Mouse (Mus musculus): Measurements from ENCODE around the gene Gm10037.
"Not testable (repeated sequence)": the region's sequence is repeated elsewhere in the genome, so short reads cannot be mapped to it uniquely, and the experiment has no call there.

The Gm10037 gene

DNA sequence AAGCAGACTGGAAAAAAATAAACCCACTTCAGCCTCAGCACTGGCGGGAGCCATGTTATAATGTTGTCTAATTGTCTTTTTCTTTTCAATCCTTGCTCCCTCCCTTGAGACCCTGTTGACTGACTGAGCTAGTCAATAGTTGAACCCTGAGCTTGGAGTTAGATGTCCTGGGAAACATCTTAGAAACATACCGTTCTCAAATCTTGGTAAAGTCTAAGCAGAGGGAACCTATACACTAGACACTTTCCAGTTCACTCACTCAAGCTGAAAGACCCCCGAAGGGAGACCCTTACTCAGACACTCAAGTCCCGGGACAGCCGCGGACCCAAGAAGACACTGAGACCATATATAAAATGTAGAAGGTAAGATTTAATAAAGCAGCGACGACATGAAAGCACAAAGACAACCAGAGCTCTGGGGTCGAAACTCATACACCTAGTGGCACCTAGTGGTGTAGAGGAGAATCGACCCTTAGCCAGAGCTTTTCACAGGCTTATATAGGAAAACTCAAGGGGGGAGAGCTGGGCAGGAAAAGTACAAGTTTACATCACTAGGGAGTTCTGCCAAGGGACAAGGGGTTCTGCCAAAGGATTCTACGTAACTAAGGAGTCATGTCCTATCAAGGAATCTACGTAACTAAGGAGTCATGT lies 45.3 kb downstream of the Gm10037 start:
- DNase-seq (ENCODE audit: low read depth in 1 of 2, low spot score in 2 of 2), result not testable (repeated sequence)

DNA sequence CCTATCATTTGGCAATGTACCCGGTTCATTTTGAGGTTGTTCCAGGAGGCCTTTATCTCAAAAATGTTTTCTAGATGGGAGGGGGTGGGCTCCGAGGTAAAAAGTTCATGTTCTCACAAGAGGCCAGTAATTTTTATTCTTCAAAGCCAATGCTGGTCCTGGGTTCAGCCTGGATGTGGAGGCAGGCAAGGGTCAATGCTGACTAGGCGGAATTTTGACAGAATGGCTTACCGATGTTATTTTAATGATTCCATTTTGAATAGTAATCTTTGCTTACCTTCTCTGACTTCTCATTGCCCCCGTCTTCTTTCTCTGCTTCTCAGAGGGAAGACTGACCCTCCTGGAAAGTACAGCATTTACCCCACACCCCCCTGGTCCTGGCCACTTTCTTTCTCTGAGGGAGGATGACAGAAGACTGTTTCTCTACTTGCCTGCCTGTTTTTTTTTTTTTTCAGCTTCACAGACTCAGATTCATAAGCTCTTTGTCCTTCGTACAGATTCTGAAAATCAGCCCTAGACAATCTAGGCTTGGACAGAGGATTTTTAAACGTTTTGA lies 45.9 kb downstream of the Gm10037 start:
- no peak for DNase-seq (ENCODE audit: low read depth in 1 of 2, low spot score in 2 of 2)

DNA sequence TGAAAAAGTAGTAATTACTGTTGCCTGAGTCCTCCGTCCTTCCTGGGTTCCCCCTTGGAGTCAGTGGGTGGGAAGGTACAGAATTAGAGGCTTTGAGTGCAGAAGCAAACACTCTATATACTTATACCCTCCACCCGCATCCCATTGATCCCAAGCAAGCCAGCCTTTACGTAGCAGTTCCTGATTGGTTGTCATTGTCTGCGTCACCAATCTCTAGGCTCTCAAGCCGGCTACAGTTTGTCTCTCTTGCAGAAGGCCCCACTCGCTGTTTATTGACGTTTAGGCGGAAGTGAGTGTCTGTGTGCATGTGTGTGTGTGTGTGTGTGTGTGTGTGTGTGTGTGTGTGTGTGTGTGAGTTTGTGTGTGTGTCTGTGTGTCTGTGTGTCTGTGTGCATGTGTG lies 53.1 kb downstream of the Gm10037 start:
- DNase-seq (ENCODE audit: low read depth in 1 of 2, low spot score in 2 of 2), result no peak

Measured in monocyte, adult 2 months (primary cell).